Mouse (Mus musculus) natural killer cell, adult 2 months (primary cell): ENCODE data around the gene Arid4a.

Source experiments
- DNase-seq, 2 experiments: peaks; one replicate each; pipeline ENCODE4 v3.0.0; 2022; ENCODE audit warnings: low spot score in 2 of 2

Arid4a gene

GRCm38 (mm10) chr12:71147641-71148040, 131.9 kb downstream of the Arid4a start:
- DNase-seq, result peak; percentile 17 to 48
